Mouse (Mus musculus): ENCODE results near the gene Anp32b. TPM values are rescaled to one million over a fixed set of nuclear protein-coding genes. Genes with fewer than 3 reads are reported as not detected.

Anp32b gene
- polyA plus RNA-seq, 1 experiment from 2014 or later, result 555 TPM

- H3K9me3 ChIP-seq (replicated peaks), result no peaks in the 10 kb centered on the region
- DNase-seq (peak; percentile 94), ATAC-seq (ENCODE audit: low read depth) (peak; percentile 93)
- peaks cover 28% of the 10 kb centered on the region for H3K36me3 ChIP-seq
- H3K27ac ChIP-seq, result 0 out of 2 replicates have a peak overlapping the region, but pooled peaks have one; percentile 53
- WGBS (ENCODE audit: insufficient replicate concordance), result under 1% methylated on average over 84 of the region's 94 CpGs
- H3K9ac ChIP-seq, result peak overlapping the region; percentile 76
- H3K4me2 ChIP-seq, result peak overlapping the region; percentile 100
- 0 out of 2 replicates have a peak, but pooled peaks cover 5% of the 10 kb centered on the region for H3K27me3 ChIP-seq
- peak overlapping the region; percentile 73 for H3K4me3 ChIP-seq (replicated peaks)
- peaks cover 48% of the 10 kb centered on the region for H3K4me1 ChIP-seq (replicated peaks)
These were observed 56.3 kb downstream of the Anp32b start for GRCm38 (mm10) chr4:46506801-46507610.

- H3K9me3 ChIP-seq (replicated peaks), result no peaks in the 10 kb centered on the region
- ATAC-seq (ENCODE audit: low read depth) (0 out of 2 replicates have a peak, but pooled peaks have one; percentile 18), DNase-seq (peak; percentile 81)
- peaks cover 19% of the 10 kb centered on the region for H3K36me3 ChIP-seq
- H3K4me3 ChIP-seq (replicated peaks), result peak overlapping the region; percentile 73
- peak overlapping the region; percentile 100 for H3K4me2 ChIP-seq
- peaks cover 48% of the 10 kb centered on the region for H3K4me1 ChIP-seq (replicated peaks)
- H3K27ac ChIP-seq, result peak overlapping the region; percentile 67
- WGBS (ENCODE audit: insufficient replicate concordance), result 5% methylated on average over 16 of the region's 16 CpGs
- H3K9ac ChIP-seq, result peak overlapping the region; percentile 53
- 0 out of 2 replicates have a peak, but pooled peaks cover 5% of the 10 kb centered on the region for H3K27me3 ChIP-seq
These were observed 57.2 kb downstream of the Anp32b start for GRCm38 (mm10) chr4:46507736-46508460.

DNA sequence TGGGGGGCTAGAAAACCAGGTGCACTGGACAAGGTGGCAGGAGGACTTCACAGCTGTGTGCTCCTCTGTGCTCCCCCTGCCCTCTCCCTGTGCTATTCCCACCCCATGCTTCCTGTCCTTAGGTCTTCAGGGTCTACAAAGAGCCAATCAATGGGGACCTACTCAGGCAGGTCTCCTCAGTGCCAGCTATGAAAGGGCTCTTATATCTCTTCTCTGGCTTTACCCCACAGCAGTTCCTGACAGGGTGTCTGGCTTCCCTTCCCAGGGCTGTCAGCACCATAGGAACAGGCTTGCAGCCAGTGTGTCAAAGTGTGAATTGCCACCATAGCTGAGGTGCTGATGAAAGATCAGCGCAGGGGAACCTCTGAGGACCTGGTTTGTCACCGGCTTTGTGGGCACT, 69.8 kb downstream of the Anp32b start:
- WGBS (ENCODE audit: insufficient replicate concordance), result 79% methylated on average over 2 of the region's 2 CpGs
- Histone ChIP-seq H3K4me2 (no peak overlapping the region), H3K4me3 (replicated peaks) (no peak overlapping the region), H3K9me3 (replicated peaks) (no peaks in the 10 kb centered on the region), H3K27ac (no peak overlapping the region), H3K4me1 (replicated peaks) (peaks cover 6% of the 10 kb centered on the region), H3K36me3 (peaks cover 30% of the 10 kb centered on the region), H3K9ac (no peak overlapping the region), H3K27me3 (no peaks in the 10 kb centered on the region)
- DNase-seq (no peak), ATAC-seq (ENCODE audit: low read depth) (no peak)

DNA sequence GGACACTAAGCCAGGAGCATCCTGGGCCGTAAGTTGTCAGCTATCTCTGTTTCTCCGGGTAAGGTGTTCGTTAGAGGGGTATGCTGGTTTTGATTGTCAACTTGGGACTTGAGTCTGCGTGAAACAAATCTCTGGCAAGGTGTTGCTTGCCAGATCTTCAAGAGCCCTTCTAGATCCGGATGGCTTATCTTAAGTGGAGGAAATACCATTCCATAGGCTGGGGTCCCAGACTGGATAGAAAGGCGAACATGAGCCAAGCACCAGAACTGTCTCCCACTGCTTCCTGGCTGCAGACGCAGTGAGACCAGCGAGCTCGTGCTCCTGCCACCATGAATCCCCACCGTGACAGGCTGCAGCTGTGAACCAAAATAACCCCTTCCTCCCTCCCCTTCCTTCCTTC, 70.8 kb downstream of the Anp32b start:
- Histone ChIP-seq H3K36me3 (peaks cover 30% of the 10 kb centered on the region), H3K9me3 (replicated peaks) (no peaks in the 10 kb centered on the region), H3K4me3 (replicated peaks) (no peak overlapping the region), H3K4me1 (replicated peaks) (peaks cover 13% of the 10 kb centered on the region), H3K4me2 (no peak overlapping the region), H3K27me3 (no peaks in the 10 kb centered on the region), H3K9ac (no peak overlapping the region), H3K27ac (no peak overlapping the region)
- ATAC-seq (ENCODE audit: low read depth) (no peak), DNase-seq (no peak)
- WGBS (ENCODE audit: insufficient replicate concordance), result 73% methylated on average over 10 of the region's 10 CpGs

Other genes with a start within 250 kb of the Anp32b start
- not detected in 2 replicates for gene Foxe1, start 107.3 kb upstream of the Anp32b start, polyA plus RNA-seq (2015; fragmentation: Nextera tagmentation; extraction: Ambion mirVana)
- 8.7 and 9.7 TPM in 2 replicates for gene Trmo, start 61.5 kb upstream of the Anp32b start, polyA plus RNA-seq (2015; fragmentation: Nextera tagmentation; extraction: Ambion mirVana)
- 405 and 482 TPM in 2 replicates for gene Hemgn, start 37.4 kb upstream of the Anp32b start, polyA plus RNA-seq (2015; fragmentation: Nextera tagmentation; extraction: Ambion mirVana)
- gene Nans, start 38.3 kb downstream of the Anp32b start, polyA plus RNA-seq (2015; fragmentation: Nextera tagmentation; extraction: Ambion mirVana), result 65.4 and 77.9 TPM in 2 replicates
- 6.8 and 8.6 TPM in 2 replicates for gene Trim14, start 85.2 kb downstream of the Anp32b start, polyA plus RNA-seq (2015; fragmentation: Nextera tagmentation; extraction: Ambion mirVana)
- 3.0 and 3.7 TPM in 2 replicates for gene Coro2a, start 151.3 kb downstream of the Anp32b start, polyA plus RNA-seq (2015; fragmentation: Nextera tagmentation; extraction: Ambion mirVana)
- gene Tbc1d2, start 199.3 kb downstream of the Anp32b start, polyA plus RNA-seq (2015; fragmentation: Nextera tagmentation; extraction: Ambion mirVana), result 0.46 and 0.56 TPM in 2 replicates

Measured in liver, embryonic 13.5 days (tissue).